Mouse (Mus musculus): ENCODE data around the gene Nqo2.
A peak's percentile ranks its signal among the peaks of the same experiment; 100 is the strongest.
"Not testable (repeated sequence)": the region's sequence is repeated elsewhere in the genome, so short reads cannot be mapped to it uniquely, and the experiment has no call there.

The Nqo2 gene

GRCm38 (mm10) chr13:33964206-33965046 lies at the start of gene Nqo2:
TSS of gene Nqo2 (plus strand) at chr13:33964687.
- DNase-seq (ENCODE audit: low read depth) = peak; percentile 46

- DNase-seq (ENCODE audit: low read depth) = no peak
Observed at GRCm38 (mm10) chr13:33921041-33921440, 43.4 kb upstream of the Nqo2 start.

- no peak for DNase-seq (ENCODE audit: low read depth)
Observed at GRCm38 (mm10) chr13:33921699-33922098, 42.8 kb upstream of the Nqo2 start.

GRCm38 (mm10) chr13:33930281-33930680 lies 34.2 kb upstream of the Nqo2 start:
- DNase-seq (ENCODE audit: low read depth) = no peak

GRCm38 (mm10) chr13:33930912-33931311 lies 33.6 kb upstream of the Nqo2 start:
- no peak for DNase-seq (ENCODE audit: low read depth)

GRCm38 (mm10) chr13:33934743-33935142 lies 29.7 kb upstream of the Nqo2 start:
- DNase-seq (ENCODE audit: low read depth) = no peak

GRCm38 (mm10) chr13:33935465-33936181 lies 28.9 kb upstream of the Nqo2 start:
- DNase-seq (ENCODE audit: low read depth) = no peak

GRCm38 (mm10) chr13:33937151-33937550 lies 27.3 kb upstream of the Nqo2 start:
- DNase-seq (ENCODE audit: low read depth) = no peak

GRCm38 (mm10) chr13:33937587-33937986 lies 26.9 kb upstream of the Nqo2 start:
- DNase-seq (ENCODE audit: low read depth) = not testable (repeated sequence)

GRCm38 (mm10) chr13:33941288-33941808 lies 23.1 kb upstream of the Nqo2 start:
- no peak for DNase-seq (ENCODE audit: low read depth)

- peak; percentile 19 for DNase-seq (ENCODE audit: low read depth)
Observed at GRCm38 (mm10) chr13:33942212-33942779, 22.2 kb upstream of the Nqo2 start.

GRCm38 (mm10) chr13:33951308-33952074 lies 13.0 kb upstream of the Nqo2 start:
- DNase-seq (ENCODE audit: low read depth) = no peak

GRCm38 (mm10) chr13:33952075-33952449 lies 12.4 kb upstream of the Nqo2 start:
- no peak for DNase-seq (ENCODE audit: low read depth)

- DNase-seq (ENCODE audit: low read depth) = no peak
Observed at GRCm38 (mm10) chr13:33952947-33953346, 11.5 kb upstream of the Nqo2 start.

- peak; percentile 74 for DNase-seq (ENCODE audit: low read depth)
Observed at GRCm38 (mm10) chr13:33956571-33957421, 7.7 kb upstream of the Nqo2 start.

GRCm38 (mm10) chr13:33959771-33960170 lies 4.7 kb upstream of the Nqo2 start:
- DNase-seq (ENCODE audit: low read depth) = no peak

- DNase-seq (ENCODE audit: low read depth) = peak; percentile 44
Observed at GRCm38 (mm10) chr13:33965056-33966024, 853 bp downstream of the Nqo2 start.

GRCm38 (mm10) chr13:33966025-33966412 lies 1.5 kb downstream of the Nqo2 start:
- no peak for DNase-seq (ENCODE audit: low read depth)

- DNase-seq (ENCODE audit: low read depth) = no peak
Observed at GRCm38 (mm10) chr13:33966574-33966973, 2.1 kb downstream of the Nqo2 start.

GRCm38 (mm10) chr13:33989625-33990024 lies 25.1 kb downstream of the Nqo2 start:
- no peak for DNase-seq (ENCODE audit: low read depth)
